Mouse (Mus musculus): ENCODE results near the gene Tmsb15b2.
"Not testable (repeated sequence)": the region's sequence is repeated elsewhere in the genome, so short reads cannot be mapped to it uniquely, and the experiment has no call there.

The Tmsb15b2 gene

DNA sequence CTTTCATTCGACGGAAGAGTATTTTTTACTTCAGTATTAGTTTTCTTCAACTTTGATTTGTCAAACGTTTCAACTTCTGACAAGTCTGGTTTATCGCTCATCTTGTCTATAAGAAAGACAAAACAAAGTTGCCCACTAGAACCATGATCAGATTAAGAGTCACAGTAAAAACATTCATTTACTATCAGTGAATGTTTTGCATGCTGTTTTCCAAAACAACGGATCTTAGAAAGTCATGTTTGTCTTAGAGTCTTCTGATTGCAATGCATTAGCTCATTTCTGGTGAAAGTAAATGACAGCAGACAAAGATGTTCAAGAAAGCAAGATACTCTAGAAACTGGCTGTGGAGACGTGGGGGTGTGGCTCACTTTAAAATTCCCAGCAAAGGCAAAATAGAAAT is at the start of gene Tmsb15b2:
Tmsb15b2 (minus strand) TSS at position 101 of the 400 bp plus-strand sequence.
- not testable (repeated sequence) for DNase-seq (ENCODE audit: low read depth in 2 of 2, low spot score in 2 of 2)

DNA sequence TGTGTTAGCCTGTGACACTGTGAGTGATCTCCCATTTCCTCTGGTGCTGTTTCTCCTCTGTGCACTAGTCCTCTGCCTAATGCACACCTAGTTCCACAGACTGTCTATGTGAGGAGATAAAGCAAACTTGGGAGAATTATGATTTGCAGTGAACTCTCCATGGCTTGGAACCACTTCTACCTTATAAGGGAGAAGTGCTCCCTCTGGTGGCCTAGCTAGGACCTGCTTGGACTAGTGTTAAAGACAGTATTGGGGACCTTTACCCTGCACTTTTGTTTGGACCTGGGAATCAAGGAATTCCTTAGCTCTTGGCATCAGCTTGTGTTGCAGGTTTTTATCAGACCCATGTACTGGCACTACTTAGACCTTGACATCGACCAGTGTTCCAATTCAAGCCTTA is 44.0 kb upstream of the Tmsb15b2 start:
- DNase-seq (ENCODE audit: low read depth in 2 of 2, low spot score in 2 of 2), result peak; percentile 40 to 56

DNA sequence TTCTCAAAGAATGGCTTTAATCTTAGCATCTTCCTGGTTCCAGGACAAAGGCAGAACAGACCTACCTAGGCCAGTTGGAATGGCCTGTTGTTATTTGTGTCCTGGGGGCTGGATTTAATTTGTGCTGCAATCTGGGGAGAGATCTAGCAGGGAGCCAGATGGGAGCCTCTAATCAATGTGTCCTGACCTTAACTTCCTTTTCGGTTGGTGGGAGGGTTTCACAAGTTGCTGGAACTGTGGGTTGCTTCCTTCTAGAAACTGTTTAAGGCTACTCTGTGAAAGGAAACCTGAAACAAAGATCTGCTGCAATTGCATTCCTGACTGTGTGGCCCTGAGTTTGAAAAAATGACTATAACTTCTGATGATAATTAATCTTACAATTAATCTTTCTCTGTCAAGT is 42.4 kb upstream of the Tmsb15b2 start:
- DNase-seq (ENCODE audit: low read depth in 2 of 2, low spot score in 2 of 2), result no peak

DNA sequence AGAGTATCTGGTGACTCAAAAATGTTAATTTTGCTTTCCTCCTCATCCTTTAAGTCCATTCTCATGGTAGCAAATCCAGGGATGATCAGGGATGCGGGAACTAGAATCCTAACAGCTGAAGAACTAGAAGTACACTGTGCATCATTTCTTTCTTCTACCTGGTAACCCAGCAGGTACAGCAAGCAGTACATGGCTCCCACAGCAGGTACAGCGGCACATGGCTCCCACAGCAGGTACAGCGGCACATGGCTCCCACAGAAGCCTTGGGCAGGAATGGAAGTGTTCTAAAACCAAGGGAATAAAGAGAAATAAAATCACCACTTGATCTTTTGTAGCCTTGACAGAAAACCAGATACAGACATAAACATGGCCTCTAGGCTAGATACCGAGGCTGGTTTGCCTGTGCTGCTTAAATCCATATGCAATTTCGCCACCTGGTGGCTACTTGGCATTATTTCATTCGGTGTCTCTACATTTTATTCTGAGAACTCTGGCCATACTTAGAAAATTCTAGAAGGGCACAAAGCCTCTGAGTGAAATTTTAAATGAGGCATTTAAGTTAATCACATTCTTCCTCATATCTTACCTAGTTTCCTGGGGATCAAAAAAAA is 39.9 kb upstream of the Tmsb15b2 start:
- DNase-seq (ENCODE audit: low read depth in 2 of 2, low spot score in 2 of 2), result peak; percentile 23 to 48

DNA sequence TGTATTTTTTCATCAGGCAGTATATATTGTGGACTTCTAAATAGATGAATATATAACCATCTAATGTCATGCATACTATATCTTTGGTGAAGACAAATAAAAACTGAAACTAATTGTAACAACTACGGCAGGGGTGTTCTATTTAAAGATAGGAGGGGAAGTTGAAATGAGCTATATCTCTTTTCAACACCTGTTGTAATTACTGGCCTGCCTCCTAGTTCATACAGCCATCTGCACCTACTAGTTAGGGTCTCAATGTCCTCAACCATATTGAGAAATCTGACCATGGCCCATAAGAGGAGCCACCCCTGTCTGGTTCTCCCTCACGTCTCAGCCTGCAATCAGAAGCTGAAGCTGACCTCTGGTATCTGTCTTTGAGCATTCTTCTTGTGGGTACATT is 21.0 kb upstream of the Tmsb15b2 start:
- no peak for DNase-seq (ENCODE audit: low read depth in 2 of 2, low spot score in 2 of 2)

DNA sequence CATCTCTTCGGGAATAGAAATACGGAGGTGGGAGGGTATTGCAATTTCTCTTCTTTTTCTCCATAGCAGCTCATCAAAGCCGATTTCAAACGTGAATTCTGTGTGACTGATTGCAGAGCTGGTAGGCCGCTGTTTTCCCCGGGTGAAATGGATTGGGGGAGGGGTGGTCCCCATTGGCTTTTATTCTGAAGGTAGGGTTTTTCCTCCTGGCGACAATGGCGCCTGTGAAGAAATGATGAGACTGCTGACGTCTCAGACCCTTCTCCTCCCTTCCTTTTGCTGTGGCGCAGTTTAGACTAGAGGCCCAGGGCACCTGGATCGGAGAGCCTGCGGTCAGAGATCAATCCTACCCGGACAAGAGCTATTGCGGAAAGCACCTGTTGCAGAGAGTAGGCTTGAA is 18.3 kb upstream of the Tmsb15b2 start:
- DNase-seq (ENCODE audit: low read depth in 2 of 2, low spot score in 2 of 2), result no peak

DNA sequence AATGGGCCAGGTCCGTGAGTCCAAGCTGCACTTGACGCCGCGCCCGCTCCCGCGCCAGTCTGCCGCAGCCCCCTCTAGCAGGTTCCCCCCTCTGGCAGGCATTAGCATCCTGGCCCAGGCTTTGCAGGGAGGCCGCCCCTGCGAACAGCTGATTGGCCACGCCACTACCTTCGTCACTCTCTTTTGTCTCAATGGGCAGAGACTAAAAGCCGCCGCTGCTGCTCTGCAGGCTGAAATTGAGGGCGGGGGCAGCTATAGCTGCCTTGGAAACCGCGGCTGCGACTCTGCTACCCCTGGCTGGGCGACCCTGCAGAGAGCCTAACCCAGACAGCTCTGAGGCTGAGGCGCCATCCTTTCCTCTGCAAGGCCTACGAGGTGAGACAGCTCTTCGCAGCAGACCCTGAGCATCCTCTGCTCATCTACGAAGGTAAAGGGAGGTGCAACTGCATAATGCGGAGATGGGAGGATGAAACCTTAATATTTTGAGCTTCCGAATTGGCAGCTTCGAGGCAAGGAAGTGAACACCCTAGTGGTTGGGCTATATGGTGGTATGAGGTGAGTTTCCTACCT is 17.8 kb upstream of the Tmsb15b2 start, which contains the start of gene Zcchc18:
Zcchc18 (plus strand) TSS at position 178 of the 570 bp plus-strand sequence.
- peak; percentile 42 to 50 for DNase-seq (ENCODE audit: low read depth in 2 of 2, low spot score in 2 of 2)

DNA sequence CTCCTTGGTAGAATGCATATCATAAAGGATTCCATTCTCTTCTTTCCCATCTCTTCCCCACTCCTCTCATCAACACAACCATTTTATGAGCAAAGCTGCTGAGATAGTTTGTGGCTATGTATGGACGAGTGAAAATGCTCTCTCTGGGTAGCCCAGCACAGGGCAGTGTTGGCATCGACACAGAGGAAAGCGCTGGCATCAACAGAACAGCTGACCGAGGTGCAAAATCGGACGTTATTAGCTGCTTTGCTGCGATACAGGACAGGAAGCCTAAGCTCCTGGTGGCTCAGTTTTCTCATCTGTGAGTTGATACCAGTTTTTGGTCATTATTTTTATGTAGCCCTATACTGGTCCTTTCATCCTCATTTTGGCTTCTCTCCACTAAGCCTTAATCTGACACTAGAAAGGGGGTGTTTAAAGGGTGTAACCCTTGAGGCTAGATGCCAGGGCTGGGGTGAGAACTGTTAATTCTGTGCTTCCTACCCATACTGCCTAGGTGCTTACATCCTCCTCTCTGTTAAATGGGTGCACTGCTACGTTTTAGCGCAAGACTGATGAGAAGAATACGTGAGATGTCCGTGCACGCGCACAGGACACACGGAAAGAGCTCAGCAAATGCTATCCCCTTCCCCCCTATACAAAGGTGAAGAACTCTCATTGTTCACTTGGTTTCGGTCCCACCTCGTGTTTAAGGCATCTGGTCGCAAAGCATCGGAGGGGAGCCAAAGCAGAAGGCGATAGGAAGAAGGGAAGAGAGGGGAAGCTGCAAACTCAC is 17.1 kb upstream of the Tmsb15b2 start:
- no peak for DNase-seq (ENCODE audit: low read depth in 2 of 2, low spot score in 2 of 2)

DNA sequence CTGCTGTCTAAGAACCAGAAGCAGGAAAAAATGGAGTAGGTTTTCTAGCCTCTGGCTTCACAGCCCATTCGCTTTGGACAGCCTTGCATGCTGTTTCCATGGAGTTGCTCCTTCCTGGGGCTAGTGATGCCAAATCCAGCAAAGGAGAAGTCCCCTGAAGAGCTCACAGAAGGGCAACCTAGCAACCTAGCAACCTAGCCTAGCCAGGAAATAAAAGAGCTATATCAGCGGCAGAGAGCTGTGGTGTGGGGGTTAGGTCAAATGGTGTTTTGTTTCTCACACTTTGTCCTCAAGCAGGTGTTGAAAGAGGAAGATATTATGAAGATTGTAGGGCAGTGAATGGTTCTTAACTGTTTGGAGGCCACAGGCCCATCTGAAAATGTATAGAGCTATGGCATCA is 16.0 kb upstream of the Tmsb15b2 start:
- no peak for DNase-seq (ENCODE audit: low read depth in 2 of 2, low spot score in 2 of 2)

DNA sequence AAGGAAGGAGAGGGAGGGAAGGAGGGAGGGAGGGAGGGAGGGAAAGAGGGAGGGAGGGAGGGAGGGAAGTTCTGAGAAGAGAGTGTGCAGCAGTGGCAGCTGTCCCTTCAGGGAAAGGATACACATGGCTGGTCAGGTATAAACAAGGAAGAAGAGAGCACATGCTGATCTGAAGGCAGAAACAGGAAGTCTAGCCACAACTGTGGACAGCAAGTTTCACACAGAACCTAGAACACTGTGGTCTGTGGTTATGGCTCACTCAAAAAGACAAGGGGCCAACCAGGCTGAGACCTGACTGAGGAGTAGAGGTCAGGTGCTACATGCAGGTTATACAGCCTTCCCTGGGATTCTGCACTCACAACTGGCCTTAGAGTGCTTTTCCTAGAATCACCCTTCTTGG is 10.7 kb upstream of the Tmsb15b2 start:
- no peak for DNase-seq (ENCODE audit: low read depth in 2 of 2, low spot score in 2 of 2)

DNA sequence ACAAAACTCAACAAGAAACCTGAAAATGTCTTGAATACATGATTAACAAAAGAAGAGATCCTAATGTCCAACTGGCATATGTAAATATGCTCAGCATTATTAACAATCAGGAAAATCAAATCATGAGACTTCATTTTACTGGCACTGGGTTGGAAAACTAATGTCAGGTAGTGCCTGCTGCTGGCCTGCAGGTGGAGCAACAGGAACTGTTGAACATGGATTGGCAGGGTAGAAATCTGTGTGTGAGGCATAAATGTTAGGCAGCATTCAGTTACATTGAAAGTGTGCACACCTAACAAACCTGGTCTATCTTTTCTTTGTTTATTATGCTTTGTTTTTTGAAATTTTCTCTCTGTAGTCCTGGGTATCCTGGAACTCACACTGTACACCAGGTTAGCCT is 3.3 kb upstream of the Tmsb15b2 start:
- DNase-seq (ENCODE audit: low read depth in 2 of 2, low spot score in 2 of 2), result no peak

DNA sequence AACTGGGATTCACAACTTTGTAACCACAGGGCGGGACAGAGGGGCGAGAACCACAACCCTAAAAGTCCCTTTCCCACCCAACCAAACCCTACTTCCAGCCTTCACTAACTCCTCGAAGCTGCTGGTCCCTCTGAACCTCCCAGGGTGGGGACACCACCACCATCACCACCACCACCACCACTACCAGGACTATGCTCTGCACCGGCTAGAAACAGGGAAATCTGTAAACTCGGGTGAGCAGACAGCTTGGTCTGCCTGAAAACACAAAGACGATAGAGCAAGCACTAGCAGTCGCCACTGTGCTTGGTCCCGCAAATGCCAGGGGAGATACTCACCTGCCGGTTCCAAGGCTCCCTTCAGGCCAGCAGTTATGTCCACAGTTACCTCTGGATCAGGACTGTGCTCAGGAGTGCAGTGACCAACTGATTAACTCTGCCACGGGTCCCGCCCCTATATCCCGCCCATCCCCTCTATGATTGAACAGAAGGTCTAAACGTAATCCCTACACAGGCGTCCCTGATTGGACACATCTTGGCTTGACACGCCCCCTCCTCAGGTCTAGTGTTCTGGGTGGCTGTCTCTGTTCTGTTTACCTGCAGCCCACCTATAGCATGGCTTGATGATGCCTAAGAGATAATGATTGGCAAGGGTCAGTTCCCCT is 1.3 kb upstream of the Tmsb15b2 start, which contains the start of the genes Tmsb15l and Tmsb15b1:
Tmsb15l (minus strand) TSS at position 446 of the 661 bp plus-strand sequence.
Tmsb15b1 (minus strand) TSS at position 451 of the 661 bp plus-strand sequence.
- peak; percentile 43 to 50 for DNase-seq (ENCODE audit: low read depth in 2 of 2, low spot score in 2 of 2)

DNA sequence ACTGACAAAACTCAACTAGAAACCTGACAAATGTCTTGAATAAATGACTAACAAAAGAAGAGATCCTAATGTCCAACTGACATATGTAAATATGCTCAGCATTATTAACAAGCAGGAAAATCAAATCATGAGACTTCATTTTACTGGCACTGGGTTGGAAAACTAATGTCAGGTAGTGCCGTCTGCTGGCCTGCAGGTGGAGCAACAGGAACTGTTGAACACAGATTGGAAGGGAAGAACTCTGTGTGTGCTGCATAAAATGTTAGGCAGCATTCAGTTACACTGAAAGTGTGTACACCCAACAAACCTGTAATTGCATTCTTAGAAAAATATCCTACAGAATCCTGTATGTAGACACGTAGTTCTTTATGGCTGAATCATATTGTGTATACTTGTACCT is 15.6 kb downstream of the Tmsb15b2 start:
- DNase-seq (ENCODE audit: low read depth in 2 of 2, low spot score in 2 of 2), result no peak

DNA sequence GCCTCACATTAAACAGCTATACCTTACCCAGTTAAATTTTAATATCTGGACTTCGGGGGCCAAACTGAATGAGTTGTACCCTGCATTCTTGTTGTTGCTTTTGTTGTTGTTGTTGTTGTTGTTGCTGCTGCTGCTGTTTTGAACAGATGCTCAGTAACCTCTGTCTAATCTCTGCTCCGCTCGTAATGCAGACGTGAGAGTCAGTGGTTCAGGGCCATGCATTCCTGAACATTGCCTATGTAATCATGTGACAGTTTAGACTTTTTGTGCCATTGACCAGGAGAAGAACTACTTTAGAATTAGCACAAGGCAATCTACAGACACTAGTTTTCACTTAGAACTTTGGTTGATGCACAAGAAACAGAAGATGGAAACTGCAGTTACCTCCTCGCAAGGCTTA is 17.0 kb downstream of the Tmsb15b2 start:
- not testable (repeated sequence) for DNase-seq (ENCODE audit: low read depth in 2 of 2, low spot score in 2 of 2)

DNA sequence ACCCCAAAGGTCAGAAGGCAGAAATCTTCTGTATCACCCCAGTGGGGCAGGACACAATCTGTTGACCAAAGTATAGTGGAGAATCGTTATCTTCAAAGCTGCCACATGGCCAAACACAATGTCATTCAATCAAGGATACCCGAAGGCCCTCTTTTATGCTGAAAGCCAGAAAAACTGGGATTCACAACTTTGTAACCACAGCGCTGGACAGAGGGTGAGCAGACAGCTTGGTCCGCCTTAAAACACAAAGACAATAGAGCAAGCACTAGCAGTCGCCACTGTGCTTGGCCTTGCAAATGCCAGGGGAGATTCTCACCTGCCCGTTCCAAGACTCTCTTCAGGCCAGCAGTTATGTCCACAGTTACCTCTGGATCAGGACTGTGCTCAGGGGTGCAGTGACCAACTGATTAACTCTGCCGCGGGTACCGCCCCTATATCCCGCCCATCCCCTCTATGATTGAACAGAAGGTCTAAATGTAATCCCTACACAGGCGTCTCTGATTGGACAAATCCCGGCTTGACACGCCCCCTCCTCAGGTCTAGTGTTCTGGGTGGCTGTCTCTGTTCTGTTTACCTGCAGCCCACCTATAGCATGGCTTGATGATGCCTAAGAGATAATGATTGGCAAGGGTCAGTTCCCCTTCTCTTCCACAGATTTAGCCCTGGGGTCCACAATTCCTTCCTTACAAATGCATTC is 17.6 kb downstream of the Tmsb15b2 start:
- DNase-seq (ENCODE audit: low read depth in 2 of 2, low spot score in 2 of 2), result peak in 1 of 2 experiments; percentile 54

DNA sequence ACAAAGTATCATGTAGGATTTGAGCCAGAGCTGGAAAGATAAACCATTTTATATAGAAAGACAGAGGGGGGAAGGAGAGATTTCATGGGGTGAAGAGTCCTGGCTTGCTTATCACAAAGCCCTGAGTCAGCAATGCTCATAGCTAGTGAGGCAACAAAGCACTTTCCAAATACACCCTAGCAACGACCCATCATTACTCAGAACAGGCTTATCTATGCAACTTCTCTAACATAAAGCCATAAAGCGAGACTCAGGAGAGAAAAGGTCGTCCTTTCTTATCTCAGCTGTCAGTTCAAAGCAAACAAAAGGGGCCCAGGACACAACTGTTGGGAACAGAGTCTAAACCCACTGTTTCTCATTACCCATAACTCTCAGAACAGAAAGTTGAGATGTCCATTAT is 37.3 kb downstream of the Tmsb15b2 start:
- no peak for DNase-seq (ENCODE audit: low read depth in 2 of 2, low spot score in 2 of 2)

DNA sequence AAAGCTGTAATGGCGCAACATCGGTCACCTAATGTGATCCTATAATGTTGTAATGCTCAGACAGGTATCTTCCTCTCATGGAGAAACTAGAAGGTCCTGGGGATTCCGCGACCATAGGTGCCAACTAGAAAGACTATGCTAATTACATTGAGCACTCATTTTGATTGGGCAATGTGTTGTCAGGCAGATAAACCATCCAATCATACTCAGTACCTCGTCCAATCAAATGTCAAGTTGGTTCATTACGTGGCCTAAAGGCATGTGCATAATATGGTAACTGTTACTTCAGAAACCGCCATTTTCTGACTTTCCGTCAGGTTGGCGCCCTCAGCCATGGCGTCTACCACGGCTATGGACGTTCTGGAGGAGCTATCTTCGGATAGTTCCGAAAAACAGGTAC is 48.3 kb downstream of the Tmsb15b2 start, which contains the start of gene H2bfm:
H2bfm (plus strand) TSS at position 295 of the 400 bp plus-strand sequence.
- no peak for DNase-seq (ENCODE audit: low read depth in 2 of 2, low spot score in 2 of 2)

DNA sequence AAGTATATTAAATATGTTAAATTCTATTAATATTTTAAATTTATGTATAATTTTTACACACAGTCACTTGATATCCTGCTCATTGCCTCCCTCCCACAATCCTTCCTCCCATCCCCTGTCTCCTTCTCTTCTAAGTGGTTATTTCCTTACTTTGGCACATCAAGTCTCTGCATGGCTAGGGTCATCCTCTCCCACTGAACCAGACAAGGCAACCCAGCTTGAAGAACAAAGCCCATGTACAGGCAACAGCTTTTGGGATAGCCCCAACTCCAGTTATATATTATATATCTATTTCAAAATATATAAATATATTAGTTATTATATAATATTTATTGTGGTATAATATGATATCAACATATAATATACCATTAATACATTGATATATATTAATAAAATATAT is 49.4 kb downstream of the Tmsb15b2 start:
- no peak for DNase-seq (ENCODE audit: low read depth in 2 of 2, low spot score in 2 of 2)

Data from CD8-positive naive resting alpha-beta T cell, adult 2 months (primary cell).